Mouse (Mus musculus): ENCODE data around the gene Cpxm2.

DNA sequence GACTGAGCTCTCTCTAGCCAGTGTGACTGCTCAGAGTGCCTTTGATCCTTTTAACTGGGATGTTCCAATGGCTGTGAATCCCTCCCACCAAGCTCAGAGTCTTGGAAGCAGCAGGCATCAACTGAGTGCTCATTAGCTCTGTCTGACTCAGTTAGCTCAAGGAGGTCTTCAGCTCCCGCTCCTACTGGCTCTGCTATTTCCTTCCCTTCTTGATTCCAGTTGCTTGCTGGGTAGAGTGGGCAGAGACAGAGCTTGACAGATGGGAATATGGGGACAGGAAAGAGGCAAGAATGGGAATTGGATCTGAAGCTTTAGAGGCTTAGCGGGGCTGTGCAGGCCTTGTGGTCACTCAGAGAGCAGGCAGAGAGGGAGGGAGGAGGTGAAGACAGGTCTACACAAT is 19.8 kb upstream of the Cpxm2 start:
- TF ChIP-seq CTCF (IDR thresholded peaks at IDR 0.05; ENCODE audit: control insufficient read depth, insufficient read depth, low read length) (no peak), POLR2A (IDR thresholded peaks at IDR 0.05; ENCODE audit: borderline replicate concordance, control insufficient read depth, low read depth, low read length) (no peak)
